ENCODE assay signal across 15 mouse cellular contexts in genomic region chr1:37711596-37712356, GRCm38 (mm10).
"Had no signal": no experiment of that assay in that cellular context is flagged by ENCODE, and none has a peak within 500 bp of the region (broad histone marks: within the 10 kb centered on the region; RNA-seq: fewer than 3 reads in every experiment).

No protein-coding gene starts in this region.

- H3K9me3 ChIP-seq: kidney, embryonic 15.5 days; liver, embryonic 13.5 days had no signal

- H3K36me3 ChIP-seq: kidney, embryonic 15.5 days; liver, embryonic 13.5 days had no signal

- H3K4me1 ChIP-seq: kidney, embryonic 15.5 days; liver, embryonic 13.5 days had no signal

- H3K9ac ChIP-seq: kidney, embryonic 15.5 days; liver, embryonic 13.5 days had no signal

- H3K27ac ChIP-seq: kidney, embryonic 15.5 days; liver, embryonic 13.5 days had no signal

- H3K27me3 ChIP-seq: kidney, embryonic 15.5 days; liver, embryonic 13.5 days had no signal

- H3K4me3 ChIP-seq: kidney, embryonic 15.5 days; liver, embryonic 13.5 days had no signal

- H3K4me2 ChIP-seq: kidney, embryonic 15.5 days; liver, embryonic 13.5 days; midbrain, embryonic 11.5 days had no signal

- DNase-seq: kidney, adult 8-10 months; kidney, postnatal 10 days; kidney, postnatal 36 days; liver, embryonic 13.5 days; lung, adult 2 months; midbrain, embryonic 14.5 days; right cerebral cortex, adult 18-20 months; right cerebral cortex, postnatal 14 days; right cerebral cortex, postnatal 4 days; spleen, adult 18-20 months; thymus, adult 2 months; thymus, postnatal 14 days; thymus, postnatal 4 days had no signal
